Mouse (Mus musculus) small intestine, adult 2 months (tissue): ENCODE measurements around the gene Gabarap.

Source experiments
- CTCF ChIP-seq: fragments of 200-500 bp; IDR thresholded peaks from 2 replicates; pipeline ENCODE4 v1.5.1; 2012; ENCODE audit warnings: low read depth, mild to moderate bottlenecking, control low read depth, inconsistent platforms, low read length, moderate library complexity, mixed read lengths; ENCODE audit not compliant: insufficient replicate concordance, insufficient read length; ENCODE audit errors: extremely low read depth
- POLR2A ChIP-seq: fragments of 200-500 bp; IDR thresholded peaks from 2 replicates; pipeline ENCODE4 v1.6.1; 2012; ENCODE audit warnings: low read depth, mild to moderate bottlenecking, control low read depth, inconsistent platforms, low read length, moderate library complexity

GRCm38 (mm10) chr11:70031321-70031670, 40.4 kb downstream of the Gabarap start:
- no peak for TF ChIP-seq CTCF
- no peak for TF ChIP-seq POLR2A
